Mouse (Mus musculus) limb, embryonic 13.5 days (tissue): Measurements from ENCODE around the gene Ablim1. TPM values are rescaled to one million over a fixed set of nuclear protein-coding genes. Genes with fewer than 3 reads are reported as not detected.

Experiments
- ATAC-seq: fragments of 200-750 bp; cut with Nextera tagmentation; 2 replicates; pipeline ENCODE4 v1.8.0; 2017; ENCODE audit warnings: low read depth, moderate number of reproducible peaks, moderate TSS enrichment; ENCODE audit not compliant: low FRiP score
- H3K27ac ChIP-seq: fragments of 300-500 bp; sonication (generic); 2 replicates; pipeline ENCODE4 v1.5.1; 2015; ENCODE audit warnings: inconsistent platforms, mild to moderate bottlenecking, moderate library complexity
- H3K27me3 ChIP-seq: fragments of 300-500 bp; sonication (generic); 2 replicates; pipeline ENCODE4 v1.6.1; 2015; ENCODE audit warnings: mild to moderate bottlenecking, inconsistent platforms
- H3K36me3 ChIP-seq: fragments of 300-500 bp; sonication (generic); 2 replicates; pipeline ENCODE4 v1.6.1; 2015; ENCODE audit warnings: inconsistent platforms, mild to moderate bottlenecking, moderate library complexity
- H3K4me1 ChIP-seq: fragments of 300-500 bp; sonication (generic); 2 replicates; pipeline ENCODE4 v1.6.1; 2015; ENCODE audit warnings: inconsistent platforms
- H3K4me2 ChIP-seq: fragments of 300-500 bp; sonication (generic); replicated peaks from 2 replicates; pipeline ENCODE4 v1.6.1; 2015; ENCODE audit warnings: inconsistent platforms, mild to moderate bottlenecking, moderate library complexity
- H3K4me3 ChIP-seq: fragments of 300-500 bp; sonication (generic); 2 replicates; pipeline ENCODE4 v1.5.1; 2015; ENCODE audit warnings: moderate library complexity, mild to moderate bottlenecking, inconsistent platforms
- H3K9ac ChIP-seq: fragments of 300-500 bp; sonication (generic); 2 replicates; pipeline ENCODE4 v1.6.1; 2015; ENCODE audit warnings: mild to moderate bottlenecking, inconsistent platforms
- H3K9me3 ChIP-seq: fragments of 300-500 bp; sonication (generic); 2 replicates; pipeline ENCODE4 v1.6.1; 2016; ENCODE audit warnings: inconsistent platforms
- WGBS: fragments of 180-500 bp; shearing (Covaris S2); methylation state at CpG from one replicate; pipeline ENCODE4 v1.1.7; 2015; 5-methylcytosine and 5-hydroxymethylcytosine counted together
- polyA plus RNA-seq: library from polyadenylated mRNA; unstranded; fragments of >200 nt; fragmentation: Nextera tagmentation; extraction: Ambion mirVana; gene quantifications from 2 replicates; pipeline ENCODE4 v1.2.1, GENCODE M21; 2015

Gene Ablim1
- polyA plus RNA-seq, 1 experiment from 2014 or later = 34.0 TPM

GRCm38 (mm10) chr19:57271757-57272156 lies 43.0 kb downstream of the Ablim1 start:
- Histone ChIP-seq H3K4me3 (no peak overlapping the region), H3K9me3 (no peaks in the 10 kb centered on the region), H3K27ac (no peak overlapping the region), H3K9ac (no peak overlapping the region), H3K4me2 (no peak overlapping the region), H3K4me1 (peaks cover 44% of the 10 kb centered on the region), H3K36me3 (no peaks in the 10 kb centered on the region), H3K27me3 (peaks cover 10% of the 10 kb centered on the region; the same call in 1 of the 2 replicates)
- no peak for ATAC-seq
- whole genome bisulfite sequencing = 82% methylated on average over 16 of the region's 16 CpGs

DNA sequence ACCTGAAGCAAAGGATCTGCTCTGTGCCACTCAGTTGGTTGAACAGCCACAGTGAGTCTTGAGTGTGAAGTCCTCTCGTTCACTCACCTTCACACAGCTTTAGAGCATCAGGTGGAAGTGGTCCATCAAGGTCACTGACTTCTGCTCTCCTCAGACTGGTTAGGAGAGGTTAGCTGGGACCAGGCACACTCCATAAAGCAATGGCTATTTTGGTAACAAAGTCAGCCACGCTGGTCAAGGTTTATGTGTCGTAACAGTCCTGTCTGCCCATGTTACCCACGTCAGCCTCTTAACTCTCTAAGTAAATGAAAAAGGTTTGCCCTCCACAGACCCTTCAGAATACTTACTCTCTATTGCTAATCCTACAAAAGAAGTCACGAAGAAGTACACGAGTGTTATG lies 44.0 kb downstream of the Ablim1 start:
- 81% methylated on average over 6 of the region's 6 CpGs for WGBS
- no peaks in the 10 kb centered on the region for H3K36me3 ChIP-seq
- ATAC-seq = no peak
- no peak overlapping the region for H3K4me2 ChIP-seq
- H3K9ac ChIP-seq = no peak overlapping the region
- no peak overlapping the region for H3K4me3 ChIP-seq
- H3K27ac ChIP-seq = no peak overlapping the region
- no peaks in the 10 kb centered on the region for H3K9me3 ChIP-seq
- H3K27me3 ChIP-seq = peaks cover 10% of the 10 kb centered on the region; the same call in 1 of the 2 replicates
- H3K4me1 ChIP-seq = peaks cover 41% of the 10 kb centered on the region

GRCm38 (mm10) chr19:57269791-57270190 lies 44.9 kb downstream of the Ablim1 start:
- Histone ChIP-seq H3K27me3 (peaks cover 10% of the 10 kb centered on the region; the same call in 1 of the 2 replicates), H3K4me3 (no peak overlapping the region), H3K9me3 (no peaks in the 10 kb centered on the region), H3K4me2 (no peak overlapping the region), H3K27ac (no peak overlapping the region), H3K9ac (no peak overlapping the region), H3K36me3 (no peaks in the 10 kb centered on the region), H3K4me1 (peaks cover 32% of the 10 kb centered on the region)
- no peak for ATAC-seq
- WGBS = 76% methylated on average over 6 of the region's 6 CpGs

DNA sequence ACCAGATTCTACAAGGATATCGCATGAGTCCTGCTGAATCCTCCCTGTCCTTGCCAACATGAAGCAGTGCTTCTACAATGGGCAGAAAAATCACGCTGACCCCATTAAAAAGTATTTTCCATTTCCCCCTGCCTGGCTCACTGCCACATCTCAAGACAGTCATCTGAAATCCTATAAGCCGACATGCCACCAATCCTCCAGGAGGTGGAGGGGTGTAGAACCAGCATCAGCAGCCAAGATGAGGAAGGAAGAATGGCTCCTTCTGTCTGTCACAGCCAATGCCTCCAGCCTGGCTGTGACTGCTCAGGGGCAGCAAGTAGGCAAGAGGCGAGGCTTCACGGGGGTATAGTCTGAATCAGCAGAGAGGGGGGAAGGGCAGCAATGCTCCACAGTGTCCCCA lies 47.2 kb downstream of the Ablim1 start:
- Histone ChIP-seq H3K9ac (no peak overlapping the region), H3K4me1 (peaks cover 14% of the 10 kb centered on the region), H3K4me2 (no peak overlapping the region), H3K9me3 (no peaks in the 10 kb centered on the region), H3K4me3 (no peak overlapping the region), H3K36me3 (no peaks in the 10 kb centered on the region), H3K27me3 (peaks cover 3% of the 10 kb centered on the region; the same call in 1 of the 2 replicates), H3K27ac (no peak overlapping the region)
- ATAC-seq = no peak
- WGBS = 64% methylated on average over 5 of the region's 5 CpGs

DNA sequence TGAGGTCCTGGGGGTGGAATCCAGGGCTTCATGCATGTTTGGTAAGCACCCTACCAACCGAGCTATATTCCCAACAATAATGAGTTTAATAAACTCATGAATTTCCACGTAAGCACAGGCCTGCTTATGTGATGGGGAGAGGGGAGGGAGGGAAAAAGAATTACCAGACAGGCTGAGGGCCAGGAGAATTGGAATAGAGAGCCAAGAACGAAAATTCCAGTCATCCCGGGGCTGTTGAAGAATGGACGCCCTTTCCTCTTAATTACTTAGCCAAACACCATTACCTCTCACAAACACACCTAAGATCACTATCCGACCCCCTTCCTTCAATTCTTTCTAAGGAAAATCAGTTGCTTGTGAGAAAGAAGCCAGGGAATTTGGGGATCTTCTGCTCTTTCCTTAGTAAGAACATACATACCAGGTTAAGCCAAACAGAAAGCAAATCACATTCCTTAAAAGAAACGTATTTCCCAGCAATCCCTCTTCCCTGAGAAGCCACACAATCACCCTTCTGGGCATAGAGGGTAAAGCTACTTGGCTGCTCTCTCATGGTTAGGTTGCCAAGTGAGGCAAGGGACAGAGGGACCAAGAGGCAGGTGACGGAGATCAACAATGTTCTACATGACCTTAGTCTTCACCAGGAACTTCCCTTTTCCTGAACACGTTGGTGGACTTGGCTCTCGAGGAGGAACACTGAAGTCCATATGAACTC lies 48.2 kb downstream of the Ablim1 start:
- H3K4me1 ChIP-seq = peaks cover 5% of the 10 kb centered on the region; the same call in 1 of the 2 replicates
- H3K4me3 ChIP-seq = no peak overlapping the region
- no peaks in the 10 kb centered on the region for H3K36me3 ChIP-seq
- no peaks in the 10 kb centered on the region for H3K9me3 ChIP-seq
- H3K9ac ChIP-seq = no peak overlapping the region
- 74% methylated on average over 10 of the region's 10 CpGs for whole genome bisulfite sequencing
- H3K27ac ChIP-seq = peak overlapping the region; percentile 3; the same call in 1 of the 2 replicates
- no peak for ATAC-seq
- no peak overlapping the region for H3K4me2 ChIP-seq
- peaks cover under 1% of the 10 kb centered on the region; the same call in 1 of the 2 replicates for H3K27me3 ChIP-seq

DNA sequence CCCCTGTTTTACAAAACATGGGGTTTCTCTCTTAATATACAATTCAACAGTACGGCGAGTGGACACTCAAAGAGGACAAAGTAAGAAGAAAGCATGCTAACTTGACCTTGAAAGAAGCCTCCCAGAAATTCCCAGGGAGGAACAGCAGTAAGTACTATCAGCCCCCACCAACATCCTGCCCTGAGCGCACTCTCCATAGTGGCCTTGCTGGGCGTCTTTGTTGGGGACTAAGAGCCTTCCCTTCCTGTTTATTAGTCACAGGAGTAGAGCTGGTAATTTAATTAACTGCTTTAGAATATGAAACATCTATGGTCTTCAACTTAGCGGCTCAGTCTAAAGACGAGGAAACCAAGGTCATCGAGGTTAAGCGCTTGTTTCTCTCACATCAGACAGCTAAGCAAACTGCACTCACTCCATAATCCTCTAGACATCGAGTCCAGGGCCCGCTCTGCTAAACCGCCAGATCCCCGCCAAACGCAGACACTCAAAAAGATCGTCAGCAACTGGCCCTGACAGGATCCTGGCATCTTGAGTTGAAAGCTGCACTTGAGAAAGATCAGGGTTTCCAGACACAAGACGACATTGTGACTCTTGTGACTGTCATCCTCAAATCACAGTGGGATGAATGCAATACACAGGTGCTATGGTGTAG lies 50.3 kb downstream of the Ablim1 start:
- Histone ChIP-seq H3K9me3 (no peaks in the 10 kb centered on the region), H3K4me1 (peaks cover 5% of the 10 kb centered on the region; the same call in 1 of the 2 replicates), H3K4me3 (no peak overlapping the region), H3K27me3 (no peaks in the 10 kb centered on the region), H3K36me3 (no peaks in the 10 kb centered on the region), H3K9ac (no peak overlapping the region), H3K27ac (no peak overlapping the region), H3K4me2 (no peak overlapping the region)
- WGBS = 45% methylated on average over 15 of the region's 15 CpGs
- no peak for ATAC-seq

GRCm38 (mm10) chr19:57257801-57258200 lies 56.9 kb downstream of the Ablim1 start:
- Histone ChIP-seq H3K4me1 (peaks cover 13% of the 10 kb centered on the region), H3K4me3 (no peak overlapping the region), H3K4me2 (no peak overlapping the region), H3K9ac (no peak overlapping the region), H3K9me3 (no peaks in the 10 kb centered on the region), H3K27me3 (no peaks in the 10 kb centered on the region), H3K27ac (no peak overlapping the region), H3K36me3 (no peaks in the 10 kb centered on the region)
- no peak for ATAC-seq
- WGBS = 89% methylated on average over 12 of the region's 12 CpGs

GRCm38 (mm10) chr19:57256666-57257065 lies 58.1 kb downstream of the Ablim1 start:
- no peak for ATAC-seq
- Histone ChIP-seq H3K4me3 (no peak overlapping the region), H3K36me3 (no peaks in the 10 kb centered on the region), H3K4me1 (peaks cover 19% of the 10 kb centered on the region), H3K4me2 (no peak overlapping the region), H3K9me3 (no peaks in the 10 kb centered on the region), H3K27ac (no peak overlapping the region), H3K27me3 (no peaks in the 10 kb centered on the region), H3K9ac (no peak overlapping the region)
- 30% methylated on average over 9 of the region's 9 CpGs for WGBS

DNA sequence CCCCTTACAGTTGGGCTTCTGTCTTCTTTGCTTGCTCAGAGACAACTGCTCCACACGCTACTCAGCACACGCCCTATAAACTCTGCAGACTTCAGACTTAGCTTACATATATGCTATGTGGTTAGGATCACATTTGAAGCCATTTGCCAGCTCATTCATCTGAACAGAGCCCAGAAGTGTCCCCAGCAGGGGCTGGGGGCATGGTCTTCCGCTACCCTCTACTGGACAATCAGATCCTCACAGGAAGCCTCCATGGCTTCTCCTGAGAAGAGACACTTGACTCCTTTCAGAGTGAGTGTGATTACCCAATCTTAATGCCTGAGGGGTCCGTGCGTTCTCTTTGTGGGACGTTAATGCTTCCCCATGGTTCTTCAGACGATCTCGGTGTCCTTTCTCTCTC lies 59.6 kb downstream of the Ablim1 start:
- Histone ChIP-seq H3K4me1 (peaks cover 19% of the 10 kb centered on the region), H3K9me3 (no peaks in the 10 kb centered on the region), H3K27me3 (no peaks in the 10 kb centered on the region), H3K4me2 (no peak overlapping the region), H3K27ac (no peak overlapping the region), H3K9ac (no peak overlapping the region), H3K4me3 (no peak overlapping the region), H3K36me3 (no peaks in the 10 kb centered on the region)
- ATAC-seq = no peak
- WGBS = 82% methylated on average over 8 of the region's 8 CpGs

- no peak overlapping the region for H3K4me2 ChIP-seq
- peaks cover 19% of the 10 kb centered on the region for H3K4me1 ChIP-seq
- no peaks in the 10 kb centered on the region for H3K36me3 ChIP-seq
- H3K27me3 ChIP-seq = no peaks in the 10 kb centered on the region
- H3K27ac ChIP-seq = no peak overlapping the region
- no peaks in the 10 kb centered on the region for H3K9me3 ChIP-seq
- peak; percentile 51; the same call in 1 of the 2 replicates for ATAC-seq
- 63% methylated on average over 9 of the region's 9 CpGs for WGBS
- H3K9ac ChIP-seq = no peak overlapping the region
- H3K4me3 ChIP-seq = no peak overlapping the region
Measured at GRCm38 (mm10) chr19:57252692-57253448, 61.8 kb downstream of the Ablim1 start.

GRCm38 (mm10) chr19:57248781-57249180 lies 65.9 kb downstream of the Ablim1 start:
- Histone ChIP-seq H3K27ac (no peak overlapping the region), H3K4me3 (no peak overlapping the region), H3K4me1 (peaks cover 19% of the 10 kb centered on the region), H3K4me2 (no peak overlapping the region), H3K9me3 (no peaks in the 10 kb centered on the region), H3K36me3 (no peaks in the 10 kb centered on the region), H3K9ac (no peak overlapping the region), H3K27me3 (0 out of 2 replicates have a peak, but pooled peaks cover 2% of the 10 kb centered on the region)
- WGBS = 94% methylated on average over 5 of the region's 5 CpGs
- no peak for ATAC-seq

GRCm38 (mm10) chr19:57247221-57247620 lies 67.5 kb downstream of the Ablim1 start:
- no peaks in the 10 kb centered on the region for H3K9me3 ChIP-seq
- H3K9ac ChIP-seq = no peak overlapping the region
- no peak overlapping the region for H3K4me2 ChIP-seq
- no peaks in the 10 kb centered on the region for H3K36me3 ChIP-seq
- no peak for ATAC-seq
- 57% methylated on average over 8 of the region's 8 CpGs for WGBS
- H3K4me3 ChIP-seq = no peak overlapping the region
- H3K27ac ChIP-seq = no peak overlapping the region
- H3K4me1 ChIP-seq = peaks cover 21% of the 10 kb centered on the region
- 0 out of 2 replicates have a peak, but pooled peaks cover 2% of the 10 kb centered on the region for H3K27me3 ChIP-seq
